Mouse (Mus musculus): ENCODE results near the gene Gm12394. TPM values are rescaled to one million over a fixed set of nuclear protein-coding genes. Genes with fewer than 3 reads are reported as not detected.

Gene Gm12394
- polyA plus RNA-seq, 1 experiment from 2014 or later, result 0.65 TPM

Other genes with a start within 250 kb of the Gm12394 start
- not detected in 2 replicates for gene Gm10591, start 244.6 kb downstream of the Gm12394 start, polyA plus RNA-seq (2015; fragmentation: Nextera tagmentation; extraction: Ambion mirVana)
- 0.39 TPM in 1 of 2 replicates, not detected in the other for gene Gm2564, start 227.1 kb downstream of the Gm12394 start, polyA plus RNA-seq (2015; fragmentation: Nextera tagmentation; extraction: Ambion mirVana)
- not detected in 2 replicates for gene Ccl27b, start 201.5 kb downstream of the Gm12394 start, polyA plus RNA-seq (2015; fragmentation: Nextera tagmentation; extraction: Ambion mirVana)
- gene Il11ra2, start 194.9 kb downstream of the Gm12394 start, polyA plus RNA-seq (2015; fragmentation: Nextera tagmentation; extraction: Ambion mirVana), result not detected in 2 replicates
- 0.38 TPM in 1 of 2 replicates, not detected in the other for gene 4930578G10Rik, start 121.2 kb downstream of the Gm12394 start, polyA plus RNA-seq (2015; fragmentation: Nextera tagmentation; extraction: Ambion mirVana)
- gene Ccl19, start 100.2 kb downstream of the Gm12394 start, polyA plus RNA-seq (2015; fragmentation: Nextera tagmentation; extraction: Ambion mirVana), result 0.22 and 0.28 TPM in 2 replicates
- gene Ccl21a, start 82.8 kb downstream of the Gm12394 start, polyA plus RNA-seq (2015; fragmentation: Nextera tagmentation; extraction: Ambion mirVana), result 1.6 and 3.2 TPM in 2 replicates
- gene Fam205a1, start 2.9 kb downstream of the Gm12394 start, polyA plus RNA-seq (2015; fragmentation: Nextera tagmentation; extraction: Ambion mirVana), result 0.07 and 0.10 TPM in 2 replicates
- gene Fam205c, start 17.5 kb upstream of the Gm12394 start, polyA plus RNA-seq (2015; fragmentation: Nextera tagmentation; extraction: Ambion mirVana), result 1.9 and 2.0 TPM in 2 replicates
- 44.5 and 45.7 TPM in 2 replicates for gene Phf24, start 59.9 kb upstream of the Gm12394 start, polyA plus RNA-seq (2015; fragmentation: Nextera tagmentation; extraction: Ambion mirVana)
- gene Dnajb5, start 93.0 kb upstream of the Gm12394 start, polyA plus RNA-seq (2015; fragmentation: Nextera tagmentation; extraction: Ambion mirVana), result 44.9 and 45.7 TPM in 2 replicates
- 0.44 and 1.3 TPM in 2 replicates for gene 1700022I11Rik, start 112.8 kb upstream of the Gm12394 start, polyA plus RNA-seq (2015; fragmentation: Nextera tagmentation; extraction: Ambion mirVana)
- 478 and 502 TPM in 2 replicates for gene Vcp, start 143.7 kb upstream of the Gm12394 start, polyA plus RNA-seq (2015; fragmentation: Nextera tagmentation; extraction: Ambion mirVana)
- 22.7 and 25.8 TPM in 2 replicates for gene Fancg, start 153.7 kb upstream of the Gm12394 start, polyA plus RNA-seq (2015; fragmentation: Nextera tagmentation; extraction: Ambion mirVana)
- gene Pigo, start 169.0 kb upstream of the Gm12394 start, polyA plus RNA-seq (2015; fragmentation: Nextera tagmentation; extraction: Ambion mirVana), result 28.5 and 30.8 TPM in 2 replicates
- gene Stoml2, start 174.9 kb upstream of the Gm12394 start, polyA plus RNA-seq (2015; fragmentation: Nextera tagmentation; extraction: Ambion mirVana), result 234 and 261 TPM in 2 replicates
- gene Fam214b, start 189.4 kb upstream of the Gm12394 start, polyA plus RNA-seq (2015; fragmentation: Nextera tagmentation; extraction: Ambion mirVana), result 32.3 and 36.3 TPM in 2 replicates
- gene Unc13b, start 202.2 kb upstream of the Gm12394 start, polyA plus RNA-seq (2015; fragmentation: Nextera tagmentation; extraction: Ambion mirVana), result 13.0 and 16.5 TPM in 2 replicates